Mouse (Mus musculus) frontal cortex, postnatal 14 days (tissue): ENCODE measurements around the gene Fam50b.

Source experiments
- DNase-seq, 2 experiments: peaks; one replicate each; pipeline ENCODE4 v3.0.0; 2022; ENCODE audit warnings: low spot score in 2 of 2

Fam50b gene

GRCm38 (mm10) chr13:34793066-34793465 lies 58.4 kb downstream of the Fam50b start:
- DNase-seq, result no peak

DNA sequence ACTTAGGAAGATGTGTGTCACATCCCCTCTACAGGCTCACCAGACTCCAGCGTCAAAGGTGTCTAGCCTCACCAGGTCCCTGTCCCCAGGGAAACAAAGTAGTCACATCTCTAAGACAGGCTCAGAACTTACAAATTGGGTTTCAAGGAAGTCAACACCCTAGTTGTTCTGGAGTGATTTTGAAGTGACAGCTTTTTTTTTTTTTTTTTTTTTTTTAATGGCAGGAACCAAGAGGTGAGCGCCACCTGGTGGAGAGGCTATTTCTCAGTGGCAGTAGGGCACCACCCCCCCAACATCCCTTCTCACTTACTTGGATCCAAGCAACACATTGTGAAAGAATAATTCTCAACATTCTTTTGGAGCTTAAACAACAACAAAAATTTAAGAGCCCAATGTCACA lies 59.2 kb downstream of the Fam50b start:
- DNase-seq, result peak in 1 of 2 experiments; percentile 22

GRCm38 (mm10) chr13:34794426-34794825 lies 59.8 kb downstream of the Fam50b start:
- no peak for DNase-seq
